Mouse (Mus musculus) midbrain, embryonic 15.5 days (tissue): Measurements from ENCODE around the gene Fndc3b. TPM values are rescaled to one million over a fixed set of nuclear protein-coding genes. Genes with fewer than 3 reads are reported as not detected.

ENCODE experiments used
- ATAC-seq: fragments of 200-750 bp; cut with Nextera tagmentation; replicated peaks from 2 replicates; pipeline ENCODE4 v1.8.0; 2017; ENCODE audit warnings: moderate TSS enrichment
- H3K27ac ChIP-seq: fragments of 300-500 bp; sonication (generic); 2 replicates; pipeline ENCODE4 v1.5.1; 2015; ENCODE audit warnings: mild to moderate bottlenecking, inconsistent platforms
- H3K27me3 ChIP-seq: fragments of 300-500 bp; sonication (generic); replicated peaks from 2 replicates; pipeline ENCODE4 v1.6.1; 2015; ENCODE audit warnings: inconsistent platforms
- H3K36me3 ChIP-seq: fragments of 300-500 bp; sonication (generic); replicated peaks from 2 replicates; pipeline ENCODE4 v1.6.1; 2015; ENCODE audit warnings: inconsistent platforms
- H3K4me1 ChIP-seq: fragments of 300-500 bp; sonication (generic); 2 replicates; pipeline ENCODE4 v1.6.1; 2015; ENCODE audit warnings: inconsistent platforms
- H3K4me2 ChIP-seq: fragments of 300-500 bp; sonication (generic); 2 replicates; pipeline ENCODE4 v1.6.1; 2015; ENCODE audit warnings: inconsistent platforms, mild to moderate bottlenecking, moderate library complexity
- H3K4me3 ChIP-seq: fragments of 300-500 bp; sonication (generic); 2 replicates; pipeline ENCODE4 v1.5.1; 2015; ENCODE audit warnings: mild to moderate bottlenecking, inconsistent platforms
- H3K9ac ChIP-seq: fragments of 300-500 bp; sonication (generic); 2 replicates; pipeline ENCODE4 v1.6.1; 2015; ENCODE audit warnings: mild to moderate bottlenecking, inconsistent platforms
- H3K9me3 ChIP-seq: fragments of 300-500 bp; sonication (generic); 2 replicates; pipeline ENCODE4 v1.6.1; 2016; ENCODE audit warnings: inconsistent platforms
- WGBS: fragments of 180-500 bp; shearing (Covaris S2); methylation state at CpG from one replicate; pipeline ENCODE4 v1.1.7; 2015; ENCODE audit warnings: mixed read lengths; 5-methylcytosine and 5-hydroxymethylcytosine counted together
- polyA plus RNA-seq: library from polyadenylated mRNA; unstranded; fragments of >200 nt; fragmentation: Nextera tagmentation; extraction: Ambion mirVana; gene quantifications from 2 replicates; pipeline ENCODE4 v1.2.1, GENCODE M21; 2015

Fndc3b gene
- polyA plus RNA-seq, 1 experiment from 2014 or later, result 9.7 TPM

- 87% methylated on average over 8 of the region's 8 CpGs for WGBS
- Histone ChIP-seq H3K4me3 (no peak overlapping the region), H3K36me3 (no peaks in the 10 kb centered on the region), H3K9me3 (no peaks in the 10 kb centered on the region), H3K9ac (no peak overlapping the region), H3K27ac (no peak overlapping the region), H3K4me2 (no peak overlapping the region), H3K4me1 (no peaks in the 10 kb centered on the region), H3K27me3 (no peaks in the 10 kb centered on the region)
- no peak for ATAC-seq
Measured at GRCm38 (mm10) chr3:27728798-27729782, 18.0 kb upstream of the Fndc3b start.

GRCm38 (mm10) chr3:27728176-27728575 lies 17.1 kb upstream of the Fndc3b start:
- H3K27me3 ChIP-seq, result no peaks in the 10 kb centered on the region
- no peaks in the 10 kb centered on the region for H3K9me3 ChIP-seq
- no peak overlapping the region for H3K4me2 ChIP-seq
- WGBS, result 12% methylated on average over 7 of the region's 7 CpGs
- no peak overlapping the region for H3K4me3 ChIP-seq
- no peak overlapping the region for H3K9ac ChIP-seq
- H3K36me3 ChIP-seq, result no peaks in the 10 kb centered on the region
- no peaks in the 10 kb centered on the region for H3K4me1 ChIP-seq
- ATAC-seq, result no peak
- H3K27ac ChIP-seq, result no peak overlapping the region

GRCm38 (mm10) chr3:27725752-27726151 lies 14.6 kb upstream of the Fndc3b start:
- Histone ChIP-seq H3K4me1 (no peaks in the 10 kb centered on the region), H3K4me2 (no peak overlapping the region), H3K9me3 (no peaks in the 10 kb centered on the region), H3K36me3 (no peaks in the 10 kb centered on the region), H3K27ac (no peak overlapping the region), H3K27me3 (no peaks in the 10 kb centered on the region), H3K9ac (no peak overlapping the region), H3K4me3 (no peak overlapping the region)
- 92% methylated on average over 6 of the region's 6 CpGs for WGBS
- ATAC-seq, result no peak

DNA sequence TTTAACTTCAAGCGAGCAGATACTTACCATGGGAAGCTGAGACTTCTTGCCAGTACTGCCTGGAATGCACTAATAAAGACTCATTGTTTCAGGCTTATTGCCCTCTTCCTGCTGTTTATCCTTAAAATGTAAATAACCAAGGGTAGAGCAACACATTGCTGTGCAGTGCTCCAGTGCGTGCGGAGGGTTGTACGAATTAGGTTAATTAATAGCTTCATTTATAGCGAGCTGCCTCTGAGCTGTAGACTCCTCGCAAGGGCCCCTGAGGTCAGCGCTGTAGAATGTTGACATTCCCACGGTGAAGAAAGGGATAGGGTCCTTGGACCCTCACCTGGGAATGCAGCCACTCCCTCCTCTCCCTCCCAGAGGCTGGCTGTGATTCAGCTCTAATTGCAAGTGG lies 13.1 kb upstream of the Fndc3b start:
- H3K9ac ChIP-seq, result no peak overlapping the region
- no peak overlapping the region for H3K27ac ChIP-seq
- no peak for ATAC-seq
- H3K36me3 ChIP-seq, result no peaks in the 10 kb centered on the region
- no peaks in the 10 kb centered on the region for H3K9me3 ChIP-seq
- no peak overlapping the region for H3K4me3 ChIP-seq
- 69% methylated on average over 8 of the region's 8 CpGs for WGBS
- no peaks in the 10 kb centered on the region for H3K4me1 ChIP-seq
- H3K27me3 ChIP-seq, result no peaks in the 10 kb centered on the region
- H3K4me2 ChIP-seq, result no peak overlapping the region

- no peaks in the 10 kb centered on the region for H3K4me1 ChIP-seq
- no peak overlapping the region for H3K9ac ChIP-seq
- ATAC-seq, result no peak
- H3K36me3 ChIP-seq, result no peaks in the 10 kb centered on the region
- H3K9me3 ChIP-seq, result no peaks in the 10 kb centered on the region
- 86% methylated on average over 5 of the region's 5 CpGs for WGBS
- H3K4me3 ChIP-seq, result no peak overlapping the region
- H3K27me3 ChIP-seq, result no peaks in the 10 kb centered on the region
- no peak overlapping the region for H3K4me2 ChIP-seq
- H3K27ac ChIP-seq, result no peak overlapping the region
Measured at GRCm38 (mm10) chr3:27718829-27719365, 7.8 kb upstream of the Fndc3b start.

GRCm38 (mm10) chr3:27713971-27714370 lies 2.9 kb upstream of the Fndc3b start:
- H3K4me3 ChIP-seq, result no peak overlapping the region
- H3K9me3 ChIP-seq, result no peaks in the 10 kb centered on the region
- no peak for ATAC-seq
- no peak overlapping the region for H3K9ac ChIP-seq
- no peaks in the 10 kb centered on the region for H3K36me3 ChIP-seq
- no peaks in the 10 kb centered on the region for H3K27me3 ChIP-seq
- 54% methylated on average over 4 of the region's 4 CpGs for WGBS
- H3K4me1 ChIP-seq, result peaks cover 7% of the 10 kb centered on the region
- no peak overlapping the region for H3K4me2 ChIP-seq
- H3K27ac ChIP-seq, result no peak overlapping the region

DNA sequence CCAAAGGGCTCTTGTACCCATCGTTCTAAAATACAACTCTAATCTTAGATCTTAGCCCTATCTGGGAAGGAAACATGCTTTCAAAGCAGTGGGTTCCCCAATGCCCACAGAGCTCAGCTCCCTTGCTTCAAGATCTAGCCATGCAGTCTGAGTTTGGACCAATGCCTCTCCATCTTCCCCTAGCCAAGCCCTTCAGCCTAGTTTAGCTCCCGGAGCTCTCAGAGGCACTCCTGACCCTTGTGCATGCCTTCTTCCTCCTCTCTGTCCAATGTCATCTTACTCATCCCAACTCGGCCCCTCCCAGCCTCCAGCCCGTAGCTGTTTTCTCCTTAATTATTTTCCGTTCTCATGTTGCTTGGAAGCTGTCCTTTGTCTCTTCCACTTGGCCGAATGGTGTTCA lies 1.3 kb upstream of the Fndc3b start:
- no peaks in the 10 kb centered on the region for H3K36me3 ChIP-seq
- peaks cover 10% of the 10 kb centered on the region for H3K4me1 ChIP-seq
- H3K4me2 ChIP-seq, result no peak overlapping the region
- H3K9me3 ChIP-seq, result no peaks in the 10 kb centered on the region
- no peak overlapping the region for H3K27ac ChIP-seq
- ATAC-seq, result no peak
- 47% methylated on average over 6 of the region's 6 CpGs for WGBS
- H3K9ac ChIP-seq, result no peak overlapping the region
- H3K4me3 ChIP-seq, result no peak overlapping the region
- H3K27me3 ChIP-seq, result no peaks in the 10 kb centered on the region

GRCm38 (mm10) chr3:27709906-27710647 lies 1.0 kb downstream of the Fndc3b start:
- peak overlapping the region; percentile 88 for H3K4me3 ChIP-seq
- WGBS, result under 1% methylated on average over 68 of the region's 86 CpGs
- peaks cover 10% of the 10 kb centered on the region for H3K4me1 ChIP-seq
- H3K9ac ChIP-seq, result peak overlapping the region; percentile 54
- peak overlapping the region; percentile 59 for H3K4me2 ChIP-seq
- peak; percentile 41 for ATAC-seq
- no peaks in the 10 kb centered on the region for H3K27me3 ChIP-seq
- H3K36me3 ChIP-seq, result no peaks in the 10 kb centered on the region
- peak overlapping the region; percentile 83 for H3K27ac ChIP-seq
- no peaks in the 10 kb centered on the region for H3K9me3 ChIP-seq

- Histone ChIP-seq H3K36me3 (no peaks in the 10 kb centered on the region), H3K27ac (peak overlapping the region; percentile 83)
Measured at GRCm38 (mm10) chr3:27709096-27709905, 1.8 kb downstream of the Fndc3b start.

GRCm38 (mm10) chr3:27708581-27708980 lies 2.5 kb downstream of the Fndc3b start:
- peak overlapping the region; percentile 59 for H3K4me2 ChIP-seq
- H3K4me1 ChIP-seq, result peaks cover 10% of the 10 kb centered on the region
- WGBS, result 27% methylated on average over 5 of the region's 5 CpGs
- H3K9me3 ChIP-seq, result no peaks in the 10 kb centered on the region
- H3K4me3 ChIP-seq, result peak overlapping the region; percentile 88
- H3K27me3 ChIP-seq, result no peaks in the 10 kb centered on the region
- no peak overlapping the region for H3K9ac ChIP-seq
- no peak overlapping the region for H3K27ac ChIP-seq
- no peaks in the 10 kb centered on the region for H3K36me3 ChIP-seq
- ATAC-seq, result no peak

More at GRCm38 (mm10) chr3:27709096-27709905, 1.8 kb downstream of the Fndc3b start:
- ATAC-seq, result no peak
- Histone ChIP-seq H3K9me3 (no peaks in the 10 kb centered on the region), H3K4me2 (peak overlapping the region; percentile 59), H3K4me3 (peak overlapping the region; percentile 88), H3K4me1 (peaks cover 10% of the 10 kb centered on the region), H3K27me3 (no peaks in the 10 kb centered on the region), H3K9ac (peak overlapping the region; percentile 54; the same call in 1 of the 2 replicates)
- WGBS, result 2% methylated on average over 22 of the region's 22 CpGs

DNA sequence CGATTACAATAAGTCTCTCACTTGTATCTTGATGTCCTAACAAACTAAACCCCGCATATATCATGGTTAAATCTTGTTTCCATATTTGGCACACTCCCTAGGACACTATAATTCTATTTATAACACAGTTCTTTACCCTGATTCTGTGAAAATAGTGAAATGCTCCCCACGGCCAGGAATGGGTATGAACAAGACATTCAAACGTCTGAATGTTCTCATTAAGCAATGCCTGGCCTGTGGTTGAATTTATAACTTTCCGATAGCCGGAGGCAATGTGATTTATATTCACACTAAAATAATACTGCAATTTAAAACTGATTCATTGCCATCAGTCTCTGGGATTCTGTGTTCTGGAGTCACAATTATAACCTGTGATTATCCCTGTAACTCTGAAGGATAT lies 5.3 kb downstream of the Fndc3b start:
- Histone ChIP-seq H3K9ac (no peak overlapping the region), H3K27me3 (no peaks in the 10 kb centered on the region), H3K4me3 (no peak overlapping the region), H3K4me1 (peaks cover 10% of the 10 kb centered on the region), H3K36me3 (no peaks in the 10 kb centered on the region), H3K9me3 (no peaks in the 10 kb centered on the region), H3K27ac (no peak overlapping the region), H3K4me2 (no peak overlapping the region)
- WGBS, result 77% methylated on average over 6 of the region's 6 CpGs
- ATAC-seq, result no peak
